Mouse (Mus musculus): ENCODE measurements around the gene Clcf1. TPM values are rescaled to one million over a fixed set of nuclear protein-coding genes. Genes with fewer than 3 reads are reported as not detected.
A peak's percentile ranks its signal among the peaks of the same experiment; 100 is the strongest.

The Clcf1 gene
- total RNA-seq, 2 experiments from 2014 or later, result 0.38 TPM; not detected in 1

DNA sequence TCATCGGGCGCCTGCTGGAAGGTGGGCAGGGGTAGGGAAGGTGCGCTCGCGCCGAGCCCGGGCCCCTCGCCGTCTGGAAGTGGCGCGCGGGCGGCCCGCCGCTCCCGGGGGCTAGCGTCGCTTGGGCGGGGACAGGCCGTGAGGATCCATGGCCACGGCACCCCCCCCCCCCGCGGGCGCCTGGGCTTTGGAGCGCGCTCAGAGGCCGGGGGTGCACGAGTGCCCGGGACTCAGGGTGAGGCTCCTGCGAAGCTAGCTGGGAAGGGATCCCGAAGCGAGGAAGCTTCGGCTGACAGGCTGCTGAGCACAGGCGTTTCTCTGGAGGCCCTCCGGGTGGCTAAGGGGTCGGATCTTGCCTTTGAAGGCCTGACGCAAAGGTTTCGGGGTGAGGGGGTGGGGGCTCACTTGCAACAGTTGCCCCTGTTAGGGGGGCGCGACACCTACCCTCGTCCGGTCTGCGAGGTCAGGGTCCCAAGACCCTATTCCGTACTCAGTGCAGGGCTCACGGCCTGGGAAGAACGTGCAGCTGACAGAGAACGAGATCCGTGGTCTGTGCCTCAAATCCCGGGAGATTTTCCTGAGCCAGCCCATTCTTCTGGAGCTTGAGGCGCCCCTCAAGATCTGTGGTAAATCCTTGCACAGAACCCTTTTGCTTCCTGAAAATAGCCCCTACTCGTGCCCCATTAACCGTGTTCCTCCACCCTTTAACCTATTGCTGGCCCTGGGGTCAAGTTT is 21.6 kb upstream of the Clcf1 start:
- ATAC-seq (replicated peaks; ENCODE audit: low FRiP score, poor library complexity, severe bottlenecking), result peak; percentile 13; the same call in 1 of the 2 replicates

DNA sequence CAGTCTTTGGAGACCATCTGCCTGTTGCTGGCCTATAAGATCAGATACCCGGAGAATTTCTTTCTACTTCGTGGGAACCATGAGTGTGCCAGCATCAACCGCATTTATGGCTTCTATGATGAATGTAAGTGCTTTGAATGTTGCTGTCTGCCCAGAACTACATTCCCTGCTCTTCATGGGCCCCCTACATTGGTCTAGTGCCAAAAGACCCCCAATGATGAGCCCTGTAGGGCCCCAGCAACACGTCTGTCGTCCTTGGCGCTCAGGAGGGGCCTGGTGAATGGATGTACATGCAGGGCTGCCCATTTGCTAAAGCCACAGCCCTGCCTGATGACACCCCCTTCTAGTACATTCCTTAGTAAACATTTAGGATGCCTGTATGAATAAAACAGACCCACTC is 20.9 kb upstream of the Clcf1 start:
- ATAC-seq (replicated peaks; ENCODE audit: low FRiP score, poor library complexity, severe bottlenecking), result no peak

DNA sequence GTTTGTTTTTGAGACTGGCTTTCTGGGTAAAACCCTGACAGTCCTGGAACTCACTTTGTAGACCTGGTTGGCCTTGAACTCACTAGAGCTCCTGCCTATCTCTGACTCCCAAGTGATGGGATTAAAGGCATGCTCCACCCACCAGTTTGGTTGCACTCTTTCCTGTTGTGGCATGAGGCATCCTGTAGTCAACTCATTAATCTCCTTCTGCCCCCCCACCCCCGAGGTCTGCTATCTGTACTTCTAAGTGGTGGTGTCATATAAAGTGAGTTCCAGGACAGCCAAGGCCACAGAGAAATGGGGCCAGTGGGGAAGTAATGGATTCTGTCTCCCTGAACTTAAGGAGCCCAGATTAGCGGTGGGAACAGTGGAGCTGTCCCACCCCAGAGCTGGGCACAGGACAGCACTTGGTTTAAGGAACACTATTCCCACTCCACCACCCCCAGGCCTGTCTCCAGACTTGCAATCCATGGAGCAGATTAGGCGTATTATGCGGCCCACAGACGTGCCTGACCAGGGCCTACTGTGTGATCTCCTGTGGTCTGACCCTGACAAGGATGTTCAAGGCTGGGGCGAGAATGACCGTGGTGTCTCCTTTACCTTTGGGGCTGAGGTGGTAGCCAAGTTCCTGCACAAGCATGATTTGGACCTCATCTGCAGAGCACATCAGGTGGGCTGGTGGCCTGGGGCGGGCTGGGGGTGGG is 19.9 kb upstream of the Clcf1 start:
- ATAC-seq (replicated peaks; ENCODE audit: low FRiP score, poor library complexity, severe bottlenecking), result no peak

DNA sequence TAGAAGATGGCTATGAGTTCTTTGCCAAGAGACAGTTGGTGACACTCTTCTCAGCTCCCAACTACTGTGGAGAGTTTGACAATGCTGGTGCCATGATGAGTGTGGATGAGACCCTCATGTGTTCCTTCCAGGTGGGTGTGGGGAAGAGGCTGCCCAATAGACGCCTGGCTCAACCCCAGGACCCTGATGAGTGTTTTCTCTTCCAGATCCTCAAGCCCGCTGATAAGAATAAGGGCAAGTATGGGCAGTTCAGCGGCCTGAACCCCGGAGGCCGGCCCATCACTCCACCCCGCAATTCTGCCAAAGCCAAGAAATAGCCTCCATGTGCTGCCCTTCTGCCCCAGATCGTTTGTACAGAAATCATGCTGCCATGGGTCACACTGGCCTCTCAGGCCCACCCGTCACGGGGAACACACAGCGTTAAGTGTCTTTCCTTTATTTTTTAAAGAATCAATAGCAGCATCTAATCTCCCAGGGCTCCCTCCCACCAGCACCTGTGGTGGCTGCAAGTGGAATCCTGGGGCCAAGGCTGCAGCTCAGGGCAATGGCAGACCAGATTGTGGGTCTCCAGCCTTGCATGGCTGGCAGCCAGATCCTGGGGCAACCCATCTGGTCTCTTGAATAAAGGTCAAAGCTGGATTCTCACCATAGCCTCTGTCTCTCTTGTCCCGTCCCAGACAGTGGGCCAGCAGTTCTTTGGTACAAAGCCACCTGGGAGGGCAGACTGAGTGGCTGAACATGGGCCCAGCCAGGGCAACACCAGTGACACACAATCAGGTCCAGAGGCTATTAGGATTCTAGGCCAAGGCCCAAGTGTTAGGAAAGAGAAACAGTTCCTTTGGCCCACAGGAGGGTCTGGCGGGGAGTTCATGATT is 19.0 kb upstream of the Clcf1 start:
- no peak for ATAC-seq (replicated peaks; ENCODE audit: low FRiP score, poor library complexity, severe bottlenecking)

DNA sequence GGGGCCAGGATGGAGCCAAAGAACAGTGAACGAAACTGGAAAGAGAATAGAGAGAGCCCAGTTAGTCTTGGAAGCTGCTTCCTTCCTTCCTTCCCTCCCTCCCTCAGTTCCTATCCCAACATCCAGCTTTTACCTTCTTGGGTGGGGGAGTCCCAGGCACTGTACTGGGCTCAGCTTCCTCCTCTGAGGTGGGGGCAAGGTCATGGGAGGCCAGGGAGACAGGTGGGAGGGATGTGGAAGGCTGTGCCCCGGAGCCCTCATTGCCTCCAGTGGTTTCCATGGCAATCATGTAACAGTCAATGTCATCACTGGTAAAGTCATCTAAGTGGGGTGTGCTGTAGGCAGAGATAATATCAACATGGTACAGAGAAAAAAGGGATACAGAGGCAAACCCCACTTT is 18.0 kb upstream of the Clcf1 start:
- no peak for ATAC-seq (replicated peaks; ENCODE audit: low FRiP score, poor library complexity, severe bottlenecking)

DNA sequence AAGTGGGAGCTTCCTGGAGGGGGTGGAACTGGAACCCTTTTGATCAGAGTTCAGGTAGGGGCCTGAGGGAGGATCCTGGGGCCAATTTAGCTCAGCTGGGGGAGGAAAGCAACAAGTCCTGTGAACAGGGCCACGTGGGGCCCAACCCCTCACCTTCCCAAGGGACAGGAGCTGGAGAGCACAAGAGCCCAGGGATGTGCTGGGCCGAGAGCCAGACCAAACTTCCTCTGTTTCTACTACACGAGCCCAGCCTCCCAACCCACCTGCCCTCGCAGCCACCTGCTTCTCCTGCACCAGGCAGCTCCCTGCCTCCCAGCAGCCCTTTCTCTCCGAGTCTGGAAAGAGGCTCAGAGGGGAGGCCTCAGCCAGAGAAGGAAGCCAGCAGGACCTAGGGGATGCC is 17.5 kb upstream of the Clcf1 start:
- ATAC-seq (replicated peaks; ENCODE audit: low FRiP score, poor library complexity, severe bottlenecking), result no peak

DNA sequence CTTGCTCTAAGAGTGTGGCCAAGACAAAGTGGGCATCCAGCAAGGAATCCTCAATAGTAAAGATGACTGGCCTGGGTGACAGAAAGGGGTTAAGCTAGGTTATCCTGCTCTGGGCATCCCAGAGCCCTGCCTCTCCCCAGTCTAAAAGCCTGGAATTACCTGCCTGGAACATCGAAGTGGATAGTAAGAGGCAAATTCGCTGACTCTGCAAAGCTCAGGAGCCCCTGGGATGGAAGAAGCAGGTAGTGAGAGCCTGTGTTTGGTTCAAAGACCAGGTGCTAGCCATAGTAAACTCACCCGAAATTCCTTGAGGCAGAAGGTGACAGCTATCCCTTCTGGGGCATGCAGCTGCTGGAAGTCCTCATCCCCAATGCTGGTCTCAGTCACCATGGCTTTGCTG is 16.9 kb upstream of the Clcf1 start:
- ATAC-seq (replicated peaks; ENCODE audit: low FRiP score, poor library complexity, severe bottlenecking), result no peak

DNA sequence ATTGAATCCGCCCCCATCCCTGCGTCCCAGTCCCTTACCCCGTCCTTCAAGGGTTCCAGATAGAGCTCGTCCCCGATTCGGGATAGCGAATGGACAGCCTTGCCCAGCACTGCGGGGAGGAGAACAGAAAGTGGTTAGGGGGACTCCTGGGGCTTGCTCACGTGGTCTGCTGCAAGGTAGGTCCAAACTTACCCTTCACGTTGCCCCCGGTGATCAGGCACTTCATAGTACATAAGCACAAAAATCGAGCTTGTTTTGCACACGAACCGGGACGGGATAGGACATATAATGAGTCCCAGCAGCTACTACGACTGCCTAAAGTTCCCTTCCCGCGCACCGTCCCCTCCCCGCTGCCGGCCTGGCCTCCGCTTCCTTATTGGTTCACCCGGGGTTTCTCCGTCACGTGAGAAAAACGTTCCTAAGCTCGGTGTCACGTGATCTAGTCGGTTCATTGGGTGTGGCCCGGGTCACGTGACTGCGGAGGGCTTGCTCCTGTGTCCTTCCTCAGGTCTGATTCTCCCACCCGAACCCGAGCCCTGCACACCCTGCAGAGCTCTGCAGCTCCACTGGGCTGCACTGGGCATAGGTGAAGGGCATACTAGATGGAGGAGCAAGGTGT is 12.6 kb upstream of the Clcf1 start, which contains the start of gene Rad9a:
TSS of gene Rad9a (minus strand) at position 372 of the 619 bp plus-strand sequence.
- peak; percentile 89 for ATAC-seq (replicated peaks; ENCODE audit: low FRiP score, poor library complexity, severe bottlenecking)

DNA sequence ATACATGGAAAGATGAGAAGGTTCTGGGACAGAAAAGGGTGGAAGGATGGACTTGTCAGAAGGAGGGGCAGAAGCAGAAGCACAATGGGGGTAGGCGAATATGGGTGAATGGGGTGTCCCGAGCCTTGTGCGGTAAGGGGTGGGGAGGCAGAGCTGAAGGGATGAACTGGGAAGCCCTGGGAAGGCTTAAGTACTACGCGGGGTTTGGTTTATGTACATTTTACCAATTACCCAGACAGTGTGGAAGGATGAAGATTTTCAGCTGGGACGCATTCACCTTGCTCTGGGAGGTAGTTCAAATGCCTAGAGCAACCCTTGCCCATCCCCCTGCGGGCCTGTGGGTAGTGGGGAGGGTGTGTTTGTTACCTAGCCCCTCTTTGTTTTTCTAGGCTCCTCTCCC is 11.9 kb upstream of the Clcf1 start:
- no peak for ATAC-seq (replicated peaks; ENCODE audit: low FRiP score, poor library complexity, severe bottlenecking)

DNA sequence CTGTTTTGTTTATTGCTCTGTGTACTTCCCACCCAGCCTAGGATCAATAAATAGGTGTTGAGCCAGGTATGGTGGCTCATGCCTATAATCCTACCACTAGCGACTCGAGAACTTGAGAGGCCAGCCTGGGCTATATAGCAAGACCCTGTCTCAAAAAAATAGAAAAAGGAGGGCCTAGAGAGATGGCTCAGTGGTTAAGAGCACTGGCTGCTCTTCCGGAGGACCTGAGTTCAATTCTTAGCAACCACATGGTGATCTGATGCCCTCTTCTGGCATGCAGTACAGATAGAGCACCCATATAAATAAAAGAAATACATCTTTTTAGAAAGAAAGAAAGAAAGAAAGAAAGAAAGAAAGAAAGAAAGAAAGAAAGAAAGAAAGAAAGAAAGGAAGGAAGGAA is 10.9 kb upstream of the Clcf1 start:
- ATAC-seq (replicated peaks; ENCODE audit: low FRiP score, poor library complexity, severe bottlenecking), result no peak

DNA sequence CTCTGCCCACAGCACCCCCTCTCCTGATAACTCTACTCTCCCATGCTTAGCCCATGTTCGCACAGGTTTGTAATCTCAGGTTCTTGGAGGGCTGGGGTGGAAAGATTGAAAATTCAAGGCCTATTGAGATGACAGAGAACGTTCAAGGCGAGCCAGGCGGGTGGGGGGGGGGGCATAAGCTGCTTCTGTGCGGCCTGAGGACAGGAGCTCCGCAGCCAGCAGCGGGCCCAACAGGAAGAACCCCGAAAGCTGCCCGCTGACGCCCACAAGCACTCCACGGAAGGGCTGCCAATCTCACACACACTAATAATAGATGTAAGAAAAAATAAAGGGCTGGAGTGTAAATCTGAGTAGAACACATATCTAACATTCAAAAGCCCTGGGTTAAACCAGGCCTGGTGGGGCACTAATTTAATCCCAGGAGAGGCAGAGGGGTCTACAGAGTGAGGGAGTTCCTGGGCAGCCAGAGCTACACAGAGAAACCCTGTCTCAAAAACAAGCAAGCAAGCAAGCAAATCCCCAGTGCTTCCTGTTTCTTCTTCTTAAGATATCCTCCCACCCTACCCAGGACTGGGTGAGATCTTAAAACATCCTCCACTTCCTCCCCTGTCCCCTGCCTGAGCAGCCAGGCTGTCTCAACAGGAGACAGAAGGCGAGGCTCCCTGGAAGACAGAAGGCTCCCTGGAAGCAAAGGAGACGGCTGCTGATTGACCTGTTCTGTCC is 10.3 kb upstream of the Clcf1 start:
- no peak for ATAC-seq (replicated peaks; ENCODE audit: low FRiP score, poor library complexity, severe bottlenecking)

DNA sequence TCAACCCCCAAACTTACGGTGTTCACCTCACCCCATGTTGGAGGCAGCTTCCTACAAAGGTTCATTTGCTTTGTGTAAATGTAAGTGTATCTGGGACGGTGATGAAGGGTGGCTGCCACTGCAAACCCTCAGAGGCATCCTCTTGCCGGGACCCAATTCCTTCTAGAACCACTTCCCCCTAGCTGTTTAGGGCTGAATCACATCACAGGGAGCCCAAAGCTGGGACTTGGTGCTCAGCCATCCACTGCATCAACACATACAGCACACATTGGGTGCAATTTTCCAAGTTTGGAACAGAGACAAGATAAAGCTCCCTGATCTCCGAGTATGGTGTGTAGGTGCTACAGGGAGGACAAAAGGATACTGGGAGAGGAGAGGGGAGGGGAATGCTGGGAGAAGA is 9.1 kb upstream of the Clcf1 start:
- no peak for ATAC-seq (replicated peaks; ENCODE audit: low FRiP score, poor library complexity, severe bottlenecking)

DNA sequence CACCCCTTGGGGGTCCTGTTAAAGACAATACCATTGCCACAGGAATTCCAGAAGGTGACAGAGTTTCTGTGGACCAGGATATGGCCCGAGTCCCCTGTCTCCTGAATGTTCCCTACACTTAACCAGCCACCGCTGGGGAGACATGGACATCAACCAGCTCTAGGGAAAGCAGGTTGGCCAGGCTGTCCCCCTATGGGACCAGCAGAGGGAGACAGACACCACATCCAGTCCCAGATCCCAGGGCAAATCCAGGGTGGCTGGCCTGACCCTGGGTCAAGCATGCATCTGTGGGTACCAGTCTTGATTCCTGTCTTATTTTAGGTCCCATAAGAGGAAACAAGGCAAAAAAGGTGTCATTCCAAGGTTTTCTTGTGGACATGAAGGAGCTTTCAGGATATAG is 7.1 kb upstream of the Clcf1 start:
- ATAC-seq (replicated peaks; ENCODE audit: low FRiP score, poor library complexity, severe bottlenecking), result peak; percentile 41

DNA sequence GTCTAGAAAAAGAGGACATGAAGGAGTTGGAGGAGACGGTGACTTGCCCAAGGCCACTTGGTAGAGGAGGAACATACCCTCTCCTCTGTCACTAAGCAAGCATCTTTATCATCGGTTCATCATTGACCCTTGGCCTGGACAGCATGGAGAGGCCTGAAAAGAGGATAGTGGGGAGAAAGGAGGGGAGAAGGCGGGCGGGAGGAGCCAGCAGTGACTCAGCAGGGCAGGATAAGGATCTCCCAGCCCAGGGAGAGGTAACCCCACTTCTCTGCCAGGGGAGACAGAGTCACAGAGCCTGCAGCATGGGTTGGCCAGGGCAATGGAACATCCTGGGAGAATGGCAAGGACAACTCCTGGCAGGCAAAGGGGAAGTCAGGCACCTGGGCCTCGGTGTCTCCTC is 5.5 kb upstream of the Clcf1 start:
- no peak for ATAC-seq (replicated peaks; ENCODE audit: low FRiP score, poor library complexity, severe bottlenecking)

DNA sequence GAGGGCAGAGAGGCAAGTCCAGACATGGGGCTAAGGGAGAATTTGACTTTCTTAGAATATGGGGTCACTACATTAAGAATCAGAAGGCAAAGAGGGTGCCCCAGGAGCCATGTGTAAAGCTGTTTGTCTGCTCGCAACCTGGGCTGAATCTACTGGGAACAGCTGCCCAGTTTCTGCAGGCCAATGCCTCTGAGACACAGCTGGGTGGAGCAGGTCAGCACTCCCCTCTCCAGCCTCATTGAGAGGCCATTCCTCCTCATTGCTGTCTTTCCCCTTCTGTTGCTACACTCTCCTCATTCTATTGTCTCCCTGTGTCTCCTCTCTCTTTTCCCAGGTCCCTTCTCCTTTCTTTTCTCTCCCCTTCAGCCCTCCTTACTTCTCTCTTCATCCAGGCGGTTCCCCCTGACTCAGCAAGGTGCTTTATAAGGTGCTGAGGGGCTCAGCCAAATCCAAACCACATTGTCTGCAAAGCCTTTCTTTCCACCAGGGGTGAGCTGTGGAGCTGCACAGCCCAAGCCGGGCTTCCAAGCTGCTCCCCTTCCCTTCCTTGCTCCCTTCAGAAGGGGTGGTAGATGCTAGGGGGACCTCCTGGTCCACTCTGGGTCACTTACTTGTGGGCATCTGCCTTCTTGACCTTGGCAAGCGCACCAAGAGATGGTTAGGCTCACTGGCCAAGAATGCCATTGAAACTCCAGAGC is 2.0 kb upstream of the Clcf1 start:
- ATAC-seq (replicated peaks; ENCODE audit: low FRiP score, poor library complexity, severe bottlenecking), result no peak

DNA sequence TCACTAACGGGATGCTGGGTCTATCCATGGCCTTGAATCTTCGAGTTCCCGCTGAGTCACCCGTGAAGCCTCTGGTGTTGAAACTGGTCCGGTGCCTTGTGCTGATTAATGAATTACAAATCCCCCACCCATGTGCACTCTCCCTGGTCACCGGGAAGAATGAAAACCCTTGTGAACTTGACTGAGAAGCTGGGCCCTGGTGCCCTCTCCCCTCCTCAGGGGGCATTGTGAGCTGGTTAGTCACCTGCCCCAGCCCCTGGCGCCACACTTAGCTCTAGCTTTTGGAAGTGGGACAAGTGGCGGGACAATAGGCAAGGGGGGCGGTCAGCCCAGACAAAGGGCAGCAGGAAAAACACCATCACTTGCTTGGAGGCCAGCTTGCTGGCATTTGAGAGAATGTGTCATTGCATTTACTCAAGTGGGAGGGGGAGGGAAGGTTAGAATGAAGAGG is 489 bp upstream of the Clcf1 start:
- no peak for ATAC-seq (replicated peaks; ENCODE audit: low FRiP score, poor library complexity, severe bottlenecking)

DNA sequence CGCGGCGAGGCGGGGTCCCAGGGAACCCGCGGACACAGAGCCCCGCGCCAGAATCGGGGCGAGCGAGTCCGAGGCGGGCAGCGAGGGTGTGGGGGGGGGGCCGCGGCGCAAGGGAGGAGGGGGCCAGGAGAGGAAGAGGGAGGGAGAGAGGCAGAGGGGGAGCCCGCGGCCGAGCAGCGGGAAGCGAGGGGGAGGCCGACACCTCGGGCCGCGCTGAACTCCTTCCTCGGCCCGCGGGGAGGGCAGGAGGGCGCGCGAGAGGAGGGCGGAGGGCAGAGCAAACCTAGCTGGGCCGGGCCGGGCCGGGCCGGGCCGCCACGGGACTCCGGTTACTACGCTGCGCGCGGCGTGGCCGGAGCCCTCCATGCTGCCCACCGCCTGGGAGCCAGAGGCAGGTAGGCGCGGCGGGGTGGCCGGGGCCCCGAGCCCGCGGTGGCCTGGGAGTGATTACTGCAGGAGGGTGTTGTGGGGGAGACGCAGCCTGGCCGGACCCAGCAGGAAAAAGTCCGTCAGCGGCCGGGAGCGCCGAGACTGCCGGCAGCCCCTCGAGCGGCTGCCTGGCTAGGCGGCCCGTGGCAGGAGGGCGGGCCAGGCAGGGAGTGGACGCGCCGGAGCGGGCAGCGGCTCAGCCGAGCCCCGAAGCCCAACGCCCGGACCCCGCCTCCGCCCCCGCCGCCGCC is 873 bp downstream of the Clcf1 start:
- ATAC-seq (replicated peaks; ENCODE audit: low FRiP score, poor library complexity, severe bottlenecking), result no peak

DNA sequence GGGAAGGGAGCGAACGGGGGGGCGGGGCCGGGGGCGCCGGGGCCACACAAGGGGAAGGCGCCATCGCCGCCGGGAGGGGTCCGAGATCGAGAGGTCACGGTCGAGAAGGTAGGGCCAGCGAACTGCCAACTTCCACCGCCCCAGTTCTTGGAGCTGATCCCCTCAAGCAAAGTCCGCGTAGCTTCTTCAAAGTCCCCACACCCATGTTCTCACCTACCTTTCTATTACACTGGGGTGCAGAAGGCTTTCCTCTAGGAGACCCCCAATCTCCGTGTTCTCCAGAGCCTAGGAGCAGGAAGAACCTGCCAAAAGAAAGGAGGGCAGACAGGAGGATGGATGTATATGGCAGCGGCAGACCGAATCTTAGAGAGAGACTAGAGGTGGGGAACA is 1.4 kb downstream of the Clcf1 start:
- ATAC-seq (replicated peaks; ENCODE audit: low FRiP score, poor library complexity, severe bottlenecking), result no peak
